Mouse (Mus musculus) liver, embryonic 14.5 days (tissue): ENCODE data around the gene Rbm39. TPM values are rescaled to one million over a fixed set of nuclear protein-coding genes. Genes with fewer than 3 reads are reported as not detected.

Experiments used
- ATAC-seq: fragments of 200-750 bp; cut with Nextera tagmentation; 2 replicates; pipeline ENCODE4 v1.8.0; 2017; ENCODE audit warnings: moderate number of reproducible peaks, mild to moderate bottlenecking, moderate library complexity; ENCODE audit not compliant: insufficient read depth
- DNase-seq, 3 experiments: peaks; one replicate each; pipeline ENCODE4 v3.0.0-alpha.2; 2012 to 2013; ENCODE audit warnings: low read depth in 3 of 3, low spot score in 3 of 3
- H3K27ac ChIP-seq: fragments of 300-500 bp; sonication (generic); 2 replicates; pipeline ENCODE4 v1.5.1; 2014; ENCODE audit warnings: moderate library complexity, mild to moderate bottlenecking, control low read depth, inconsistent platforms
- H3K27me3 ChIP-seq: fragments of 300-500 bp; sonication (generic); 2 replicates; pipeline ENCODE4 v1.6.1; 2014; ENCODE audit warnings: mild to moderate bottlenecking, low read length, moderate library complexity; ENCODE audit not compliant: control insufficient read depth, insufficient read depth
- H3K36me3 ChIP-seq: fragments of 300-500 bp; sonication (generic); replicated peaks from 2 replicates; pipeline ENCODE4 v1.6.1; 2014; ENCODE audit warnings: low read depth; ENCODE audit not compliant: control insufficient read depth, insufficient read depth
- H3K4me1 ChIP-seq, 2 experiments: fragments of 200-500 bp in 1 of 2; fragments of 300-500 bp in 1 of 2; sonication (generic) in 1 of 2; replicated peaks; 2 replicates each; pipeline ENCODE4 v1.6.1; 2012 to 2014; ENCODE audit warnings: antibody characterized with exemption in 1 of 2, inconsistent platforms in 1 of 2, low read length in 1 of 2; ENCODE audit not compliant: control insufficient read depth in 2 of 2, insufficient read depth in 2 of 2
- H3K4me2 ChIP-seq: fragments of 300-500 bp; sonication (generic); 2 replicates; pipeline ENCODE4 v1.6.1; 2014; ENCODE audit warnings: low read depth, mild to moderate bottlenecking, control low read depth, moderate library complexity
- H3K4me3 ChIP-seq, 2 experiments: fragments of 200-500 bp in 1 of 2; fragments of 300-500 bp in 1 of 2; sonication (generic) in 1 of 2; 2 replicates each; pipeline ENCODE4 v1.5.1; 2012 to 2014; ENCODE audit warnings: low read depth in 2 of 2, low read length in 2 of 2, mild to moderate bottlenecking in 2 of 2, control low read depth in 1 of 2, inconsistent platforms in 1 of 2, moderate library complexity in 1 of 2; ENCODE audit not compliant: insufficient read depth in 1 of 2
- H3K9ac ChIP-seq: fragments of 300-500 bp; sonication (generic); replicated peaks from 2 replicates; pipeline ENCODE4 v1.6.1; 2014; ENCODE audit warnings: mild to moderate bottlenecking, control low read depth, moderate library complexity
- H3K9me3 ChIP-seq: fragments of 300-500 bp; sonication (generic); 2 replicates; pipeline ENCODE4 v1.6.1; 2016; ENCODE audit warnings: low read length, mixed read lengths; ENCODE audit not compliant: control insufficient read depth
- CTCF ChIP-seq: IDR thresholded peaks from 2 replicates; pipeline ENCODE4 v1.5.1; 2016; ENCODE audit warnings: antibody characterized with exemption, low read depth, control low read depth
- EP300 ChIP-seq: IDR thresholded peaks from 2 replicates; pipeline ENCODE4 v1.6.1; 2016; ENCODE audit warnings: antibody characterized with exemption, low read depth
- WGBS: fragments of 180-500 bp; shearing (Covaris S2); extraction: QIAGEN DNeasy Blood & Tissue Kit; methylation state at CpG from one replicate; pipeline ENCODE4 v1.1.7; 2014; ENCODE audit not compliant: insufficient replicate concordance; 5-methylcytosine and 5-hydroxymethylcytosine counted together
- polyA plus RNA-seq, 2 experiments: library from polyadenylated mRNA; depleted of rRNA in 1 of 2; stranded (reverse) in 1 of 2; unstranded in 1 of 2; fragments of >200 nt; fragmentation: Nextera tagmentation in 1 of 2; extraction: Ambion mirVana in 1 of 2; gene quantifications; 2 replicates each; pipeline versions ENCODE4 v1.2.1 to v1.2.3; 2012 to 2014

Rbm39 gene
- polyA plus RNA-seq, 2 experiments: 69.5 to 207 TPM

DNA sequence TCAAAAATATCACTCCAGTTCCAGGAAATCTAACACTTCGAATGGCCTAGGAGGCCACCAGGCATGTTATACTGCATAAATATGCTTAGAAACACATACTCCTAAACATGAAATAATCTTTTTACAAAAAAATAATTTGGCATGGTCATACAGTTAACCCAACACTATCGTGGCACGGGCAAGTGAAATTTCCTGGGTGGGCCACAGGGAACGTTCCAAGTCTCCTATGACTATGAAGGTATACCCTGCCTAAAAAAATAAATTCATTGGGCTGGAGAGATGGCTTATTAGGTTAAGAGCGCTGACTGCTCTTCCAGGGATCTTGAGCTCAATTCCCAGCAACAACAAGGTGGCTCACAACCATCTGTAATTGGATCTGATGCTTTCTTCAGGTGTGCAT, 13.5 kb downstream of the Rbm39 start:
- Histone ChIP-seq H3K9me3 (no peaks in the 10 kb centered on the region), H3K36me3 (peaks cover 93% of the 10 kb centered on the region), H3K27me3 (no peaks in the 10 kb centered on the region), H3K9ac (no peak overlapping the region), H3K4me3 (no peak overlapping the region), H3K27ac (no peak overlapping the region), H3K4me1 (no peaks in the 10 kb centered on the region), H3K4me2 (no peak overlapping the region)
- DNase-seq (no peak), ATAC-seq (no peak)
- TF ChIP-seq CTCF (no peak), EP300 (no peak)
- 94% methylated on average over 5 of the region's 5 CpGs for WGBS

GRCm38 (mm10) chr2:156165478-156165877, 14.6 kb downstream of the Rbm39 start:
- DNase-seq: no peak
- Histone ChIP-seq H3K4me1 (no peaks in the 10 kb centered on the region), H3K4me3 (no peak overlapping the region), H3K9me3 (no peaks in the 10 kb centered on the region), H3K9ac (no peak overlapping the region), H3K36me3 (peaks cover 91% of the 10 kb centered on the region), H3K4me2 (no peak overlapping the region), H3K27ac (no peak overlapping the region), H3K27me3 (no peaks in the 10 kb centered on the region)
- 91% methylated on average over 1 of the region's 1 CpGs for WGBS
- no peak for ATAC-seq
- TF ChIP-seq EP300 (no peak), CTCF (no peak)

DNA sequence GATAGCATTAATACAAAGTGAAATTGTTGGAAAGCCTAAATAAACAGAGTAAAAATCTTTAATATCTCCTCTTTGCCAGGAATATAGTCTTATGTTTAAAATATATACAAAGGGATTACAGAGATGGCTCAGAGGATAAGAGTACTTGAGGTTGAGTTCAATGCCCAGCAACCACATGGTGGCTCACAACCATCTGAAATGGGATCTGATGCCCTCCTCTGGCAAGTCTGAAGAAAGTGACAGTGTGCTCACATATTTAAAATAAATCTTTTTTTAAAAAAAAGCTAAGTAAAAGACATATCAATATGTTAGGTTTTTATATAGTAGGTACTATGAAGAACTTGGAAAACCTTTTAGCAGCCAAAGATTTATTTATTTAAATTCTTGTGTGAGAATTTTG, 28.5 kb downstream of the Rbm39 start:
- no peaks in the 10 kb centered on the region for H3K4me1 ChIP-seq
- H3K36me3 ChIP-seq: peaks cover 80% of the 10 kb centered on the region
- H3K4me3 ChIP-seq: no peak overlapping the region
- H3K9ac ChIP-seq: no peak overlapping the region
- no peak overlapping the region for H3K27ac ChIP-seq
- H3K9me3 ChIP-seq: no peaks in the 10 kb centered on the region
- no peaks in the 10 kb centered on the region for H3K27me3 ChIP-seq
- no peak overlapping the region for H3K4me2 ChIP-seq
- DNase-seq: no peak
- ATAC-seq: no peak
- TF ChIP-seq EP300 (no peak), CTCF (no peak)

GRCm38 (mm10) chr2:156147316-156147915, 32.6 kb downstream of the Rbm39 start:
- Histone ChIP-seq H3K27me3 (no peaks in the 10 kb centered on the region), H3K36me3 (peaks cover 59% of the 10 kb centered on the region), H3K4me2 (no peak overlapping the region), H3K4me3 (no peak overlapping the region), H3K4me1 (peaks cover 3 to 10% of the 10 kb centered on the region in 2 experiments), H3K9me3 (no peaks in the 10 kb centered on the region), H3K27ac (no peak overlapping the region), H3K9ac (no peak overlapping the region)
- TF ChIP-seq EP300 (no peak), CTCF (no peak)
- ATAC-seq (no peak), DNase-seq (no peak)
- 83% methylated on average over 3 of the region's 3 CpGs for WGBS

DNA sequence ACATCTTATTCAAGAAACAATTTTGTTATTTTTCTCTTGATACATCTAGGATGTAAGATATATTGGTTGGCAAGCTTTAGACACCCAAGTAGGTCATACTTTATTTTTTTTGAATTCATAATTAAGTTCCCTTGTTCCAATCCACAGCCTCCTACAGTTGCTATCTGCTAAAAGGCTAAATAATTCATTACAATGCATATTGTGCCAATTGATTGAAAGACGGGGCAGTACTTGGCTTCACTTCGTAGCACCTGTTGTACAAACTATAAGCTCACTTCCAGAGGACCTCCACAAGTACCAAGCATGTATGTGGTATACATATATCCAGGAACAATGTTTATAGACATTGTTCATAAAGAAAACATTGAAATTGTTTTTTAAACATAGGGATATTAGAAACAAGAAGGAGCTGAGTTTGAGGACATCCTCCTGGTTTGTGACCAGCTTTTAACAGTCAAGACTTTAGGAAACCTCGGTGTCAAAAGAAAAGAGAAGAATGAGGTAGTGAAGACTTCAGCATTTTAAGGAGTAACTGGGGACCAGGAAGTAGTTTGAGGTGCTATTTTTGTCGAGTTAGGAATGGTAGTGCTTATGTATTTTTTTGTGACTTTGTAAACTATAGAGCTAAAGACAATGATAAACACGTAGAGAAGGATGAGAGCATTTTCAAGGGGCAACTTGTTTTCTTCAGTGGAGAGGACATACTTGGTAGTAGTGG, 33.6 kb downstream of the Rbm39 start:
- H3K36me3 ChIP-seq: peaks cover 51% of the 10 kb centered on the region
- no peak overlapping the region for H3K27ac ChIP-seq
- no peaks in the 10 kb centered on the region for H3K27me3 ChIP-seq
- H3K9ac ChIP-seq: no peak overlapping the region
- H3K4me1 ChIP-seq: peaks cover 3 to 10% of the 10 kb centered on the region in 2 experiments
- no peak for TF ChIP-seq CTCF
- TF ChIP-seq EP300: no peak
- 57% methylated on average over 5 of the region's 5 CpGs for WGBS
- DNase-seq: no peak
- ATAC-seq: no peak
- no peak overlapping the region for H3K4me3 ChIP-seq
- H3K9me3 ChIP-seq: no peaks in the 10 kb centered on the region
- H3K4me2 ChIP-seq: no peak overlapping the region
